Mouse (Mus musculus): ENCODE measurements around the gene Gm20825.
"Not testable (repeated sequence)": the region's sequence is repeated elsewhere in the genome, so short reads cannot be mapped to it uniquely, and the experiment has no call there.

The Gm20825 gene

GRCm38 (mm10) chrY:8071407-8071806 is at the start of gene Gm20825:
TSS of gene Gm20825 (minus strand) at chrY:8071507.
- DNase-seq (ENCODE audit: low spot score in 2 of 2): not testable (repeated sequence)
